Mouse (Mus musculus) olfactory bulb, adult 2 months (tissue): ENCODE data around the gene Pon3. TPM values are rescaled to one million over a fixed set of nuclear protein-coding genes. Genes with fewer than 3 reads are reported as not detected.

Experiments
- H3K27ac ChIP-seq: fragments of 200-500 bp; 2 replicates; pipeline ENCODE4 v1.5.1; 2012; ENCODE audit warnings: low read depth, low read length; ENCODE audit not compliant: insufficient read depth
- H3K4me1 ChIP-seq: fragments of 200-500 bp; 2 replicates; pipeline ENCODE4 v1.6.1; 2012; ENCODE audit warnings: low read length; ENCODE audit not compliant: control insufficient read depth, insufficient read depth
- H3K4me3 ChIP-seq: fragments of 200-500 bp; 2 replicates; pipeline ENCODE4 v1.5.1; 2012; ENCODE audit warnings: mild to moderate bottlenecking, low read depth, low read length, moderate library complexity; ENCODE audit not compliant: insufficient read depth
- CTCF ChIP-seq: fragments of 200-500 bp; IDR thresholded peaks from 2 replicates; pipeline ENCODE4 v1.5.1; 2012; ENCODE audit warnings: low read depth, mild to moderate bottlenecking, low read length, moderate library complexity; ENCODE audit not compliant: insufficient read depth
- POLR2A ChIP-seq: fragments of 200-500 bp; IDR thresholded peaks from 2 replicates; pipeline ENCODE4 v1.6.1; 2012; ENCODE audit warnings: mild to moderate bottlenecking, low read depth, low read length, moderate library complexity; ENCODE audit not compliant: insufficient read depth
- WGBS: fragments of 180-500 bp; shearing (Covaris S2); methylation state at CpG from one replicate; pipeline ENCODE4 v1.1.7; 2018; 5-methylcytosine and 5-hydroxymethylcytosine counted together
- polyA plus RNA-seq: library from polyadenylated mRNA; stranded (reverse); fragments of >200 nt; gene quantifications from 2 replicates; pipeline ENCODE4 v1.2.4, GENCODE M21; 2012; ENCODE audit warnings: low replicate concordance; ENCODE audit not compliant: missing spikeins, insufficient read depth, insufficient read length

The Pon3 gene
- polyA plus RNA-seq, 1 experiment, result not detected

GRCm38 (mm10) chr6:5262322-5263249 is 6.5 kb upstream of the Pon3 start:
- 85% methylated on average over 10 of the region's 10 CpGs for WGBS
- H3K4me3 ChIP-seq, result no peak overlapping the region
- TF ChIP-seq POLR2A (no peak), CTCF (no peak)
- H3K27ac ChIP-seq, result no peak overlapping the region
- H3K4me1 ChIP-seq, result no peaks in the 10 kb centered on the region

GRCm38 (mm10) chr6:5255291-5255690 is 795 bp downstream of the Pon3 start:
- TF ChIP-seq POLR2A (no peak), CTCF (no peak)
- WGBS, result 74% methylated on average over 6 of the region's 6 CpGs
- H3K4me3 ChIP-seq, result no peak overlapping the region
- H3K4me1 ChIP-seq, result peaks cover 7% of the 10 kb centered on the region; the same call in 1 of the 2 replicates
- no peak overlapping the region for H3K27ac ChIP-seq

- WGBS, result 98% methylated on average over 2 of the region's 2 CpGs
- Histone ChIP-seq H3K4me3 (no peak overlapping the region), H3K27ac (no peak overlapping the region), H3K4me1 (peaks cover 7% of the 10 kb centered on the region; the same call in 1 of the 2 replicates)
- no peak for TF ChIP-seq CTCF
- TF ChIP-seq POLR2A, result no peak
Observed at GRCm38 (mm10) chr6:5254869-5255268, 1.2 kb downstream of the Pon3 start.

DNA sequence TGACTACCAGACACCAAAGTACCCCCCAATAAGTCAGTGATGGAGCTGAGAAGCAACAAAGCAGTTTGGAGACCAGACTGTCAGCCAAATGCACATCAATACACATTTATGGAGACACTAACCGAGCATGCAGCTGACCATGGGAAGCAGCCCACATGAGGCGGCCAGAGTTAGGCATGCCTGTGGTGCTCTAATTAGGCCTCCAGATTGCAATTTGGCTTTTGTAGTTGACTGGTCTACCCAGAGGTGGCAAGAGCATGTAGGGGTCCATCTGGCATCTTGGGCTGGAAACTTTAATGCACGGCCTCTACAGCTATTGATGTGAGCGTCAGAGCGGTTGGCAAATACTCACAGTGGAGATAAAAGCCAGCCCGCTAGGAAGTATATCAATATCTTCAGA is 10.2 kb downstream of the Pon3 start:
- Histone ChIP-seq H3K4me3 (no peak overlapping the region), H3K27ac (no peak overlapping the region), H3K4me1 (no peaks in the 10 kb centered on the region)
- TF ChIP-seq POLR2A, result no peak
- TF ChIP-seq CTCF, result no peak
- 95% methylated on average over 6 of the region's 6 CpGs for WGBS

- TF ChIP-seq POLR2A (no peak), CTCF (no peak)
- H3K4me3 ChIP-seq, result no peak overlapping the region
- 95% methylated on average over 3 of the region's 3 CpGs for WGBS
- H3K27ac ChIP-seq, result no peak overlapping the region
- no peaks in the 10 kb centered on the region for H3K4me1 ChIP-seq
Observed at GRCm38 (mm10) chr6:5238799-5239198, 17.3 kb downstream of the Pon3 start.

GRCm38 (mm10) chr6:5237510-5237909 is 18.6 kb downstream of the Pon3 start:
- H3K4me1 ChIP-seq, result no peaks in the 10 kb centered on the region
- 95% methylated on average over 4 of the region's 4 CpGs for WGBS
- no peak overlapping the region for H3K4me3 ChIP-seq
- TF ChIP-seq POLR2A (no peak), CTCF (no peak)
- H3K27ac ChIP-seq, result no peak overlapping the region

GRCm38 (mm10) chr6:5236843-5237371 is 19.2 kb downstream of the Pon3 start:
- Histone ChIP-seq H3K4me3 (no peak overlapping the region), H3K4me1 (no peaks in the 10 kb centered on the region), H3K27ac (no peak overlapping the region)
- WGBS, result 74% methylated on average over 8 of the region's 8 CpGs
- TF ChIP-seq POLR2A (no peak), CTCF (no peak)

- no peak for TF ChIP-seq POLR2A
- no peak for TF ChIP-seq CTCF
- H3K27ac ChIP-seq, result no peak overlapping the region
- H3K4me3 ChIP-seq, result no peak overlapping the region
- no peaks in the 10 kb centered on the region for H3K4me1 ChIP-seq
- 80% methylated on average over 3 of the region's 3 CpGs for WGBS
Observed at GRCm38 (mm10) chr6:5234563-5234962, 21.5 kb downstream of the Pon3 start.

DNA sequence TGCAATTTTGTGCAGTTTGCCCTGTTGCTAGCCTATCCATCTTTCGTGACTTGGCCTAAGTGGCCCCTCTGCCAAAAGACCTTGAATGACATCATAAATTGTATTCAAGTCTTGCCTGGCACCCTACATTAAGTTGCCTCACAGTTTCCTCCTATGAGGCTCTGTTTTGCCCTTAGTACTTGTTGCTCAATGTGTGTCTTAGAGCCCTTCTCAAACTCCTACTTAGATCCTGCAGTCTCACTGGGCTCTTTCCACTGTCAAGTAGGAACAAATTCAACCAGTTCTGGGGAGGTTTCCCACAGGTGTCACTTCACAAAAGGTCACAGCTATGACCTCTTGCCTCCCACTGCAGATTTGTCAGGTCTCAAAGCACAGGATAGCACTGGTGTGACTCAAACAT is 22.3 kb downstream of the Pon3 start:
- 92% methylated on average over 1 of the region's 1 CpGs for WGBS
- no peaks in the 10 kb centered on the region for H3K4me1 ChIP-seq
- no peak overlapping the region for H3K4me3 ChIP-seq
- no peak for TF ChIP-seq POLR2A
- TF ChIP-seq CTCF, result no peak
- H3K27ac ChIP-seq, result no peak overlapping the region

GRCm38 (mm10) chr6:5232022-5232421 is 24.1 kb downstream of the Pon3 start:
- TF ChIP-seq POLR2A, result no peak
- no peak for TF ChIP-seq CTCF
- H3K4me3 ChIP-seq, result no peak overlapping the region
- H3K27ac ChIP-seq, result no peak overlapping the region
- 94% methylated on average over 4 of the region's 4 CpGs for WGBS
- H3K4me1 ChIP-seq, result no peaks in the 10 kb centered on the region
